ENCODE assay signal across 12 mouse cellular contexts in genomic region chr8:127564426-127564825, GRCm38 (mm10).
"Had no signal": no experiment of that assay in that cellular context is flagged by ENCODE, and none has a peak within 500 bp of the region (broad histone marks: within the 10 kb centered on the region; RNA-seq: fewer than 3 reads in every experiment).

No protein-coding gene starts in this region.

- H3K4me1 ChIP-seq: limb, embryonic 15.5 days had no signal

- H3K4me2 ChIP-seq: limb, embryonic 15.5 days; liver, embryonic 12.5 days; lung, embryonic 14.5 days had no signal

- H3K4me3 ChIP-seq: left cerebral cortex, adult 2 months; limb, embryonic 15.5 days; liver, embryonic 12.5 days; midbrain, embryonic 10.5 days had no signal

- H3K36me3 ChIP-seq: limb, embryonic 15.5 days; liver, embryonic 12.5 days had no signal

- H3K27ac ChIP-seq: left cerebral cortex, adult 2 months; limb, embryonic 15.5 days; liver, embryonic 12.5 days; midbrain, embryonic 10.5 days had no signal

- H3K9me3 ChIP-seq: limb, embryonic 15.5 days; liver, embryonic 12.5 days; midbrain, embryonic 10.5 days had no signal

- DNase-seq: kidney, postnatal 25 days; lung, embryonic 14.5 days; lung, postnatal 10 days; lung, postnatal 4 days; right cerebral cortex, adult 18-20 months; thymus, adult 18-20 months; thymus, postnatal 14 days had no signal

- H3K27me3 ChIP-seq: limb, embryonic 15.5 days; liver, embryonic 12.5 days had no signal

- ATAC-seq: midbrain, embryonic 16.5 days had no signal

- H3K9ac ChIP-seq: limb, embryonic 15.5 days; liver, embryonic 12.5 days; lung, embryonic 14.5 days had no signal
